Mouse (Mus musculus) erythroblast, adult 5-6 weeks (primary cell): Measurements from ENCODE around the gene Cebpz. TPM values are rescaled to one million over a fixed set of nuclear protein-coding genes. Genes with fewer than 3 reads are reported as not detected.

ENCODE experiments used
- ATAC-seq: replicated peaks from 2 replicates; pipeline ENCODE4 v1.8.0; 2016; ENCODE audit warnings: moderate number of reproducible peaks, mild to moderate bottlenecking, moderate TSS enrichment, inconsistent platforms; ENCODE audit not compliant: poor library complexity, low FRiP score, severe bottlenecking
- total RNA-seq, 2 experiments: library from RNA; stranded (forward) in 1 of 2; stranded (reverse) in 1 of 2; fragments of 150-400 nt in 1 of 2; fragments of 200-764, 138-1000 nt in 1 of 2; gene quantifications; 2 replicates each; pipeline versions ENCODE4 v1.2.3 to v1.2.4; 2015 to 2017; ENCODE audit warnings: low replicate concordance in 2 of 2

Gene Cebpz
- total RNA-seq (2015; ENCODE audit: low replicate concordance) (12.9 and 15.0 TPM in 2 replicates), total RNA-seq (2017; ENCODE audit: low replicate concordance) (19.2 and 29.8 TPM in 2 replicates)

DNA sequence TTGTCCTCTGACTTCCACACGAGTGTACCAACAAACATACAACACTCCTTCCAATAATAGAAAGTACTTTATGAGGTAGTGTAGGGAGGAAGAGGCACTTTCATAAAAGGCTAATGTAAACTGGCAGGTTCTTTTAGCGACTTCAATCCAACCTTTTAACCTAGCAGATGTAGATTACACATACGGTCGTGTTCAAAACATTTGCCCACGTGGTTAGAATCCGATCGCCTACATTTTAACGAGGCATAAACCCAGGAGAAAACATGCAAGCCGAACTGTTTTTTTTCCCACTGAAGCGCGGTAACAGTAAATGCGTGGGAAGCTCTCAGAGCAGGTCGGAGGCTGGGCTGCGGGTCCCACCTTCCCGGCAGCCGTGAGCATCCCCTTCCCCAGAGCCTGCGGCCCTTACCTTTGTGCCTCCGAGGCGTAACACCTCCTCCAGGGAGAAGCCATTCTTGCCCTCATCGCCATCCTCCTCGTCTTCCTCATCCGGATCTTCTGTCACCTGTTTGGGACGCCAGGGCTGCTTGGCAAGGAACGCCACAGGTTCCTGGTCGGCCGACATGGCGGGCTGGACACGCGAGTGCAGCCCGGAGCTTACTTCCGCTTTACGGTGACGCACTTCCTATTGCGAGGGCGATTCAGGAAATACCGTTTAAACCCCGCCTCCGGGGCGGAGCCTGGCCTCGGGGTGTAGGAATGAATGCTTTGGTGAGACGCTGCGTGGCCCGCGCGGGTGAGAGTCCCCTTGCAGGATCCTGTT is at the start of gene Cebpz, which contains the start of gene Ndufaf7:
TSS of gene Cebpz (minus strand) at position 601 of the 763 bp plus-strand sequence.
TSS of gene Ndufaf7 (plus strand) at position 671 of the 763 bp plus-strand sequence.
- peak; percentile 99 for ATAC-seq

DNA sequence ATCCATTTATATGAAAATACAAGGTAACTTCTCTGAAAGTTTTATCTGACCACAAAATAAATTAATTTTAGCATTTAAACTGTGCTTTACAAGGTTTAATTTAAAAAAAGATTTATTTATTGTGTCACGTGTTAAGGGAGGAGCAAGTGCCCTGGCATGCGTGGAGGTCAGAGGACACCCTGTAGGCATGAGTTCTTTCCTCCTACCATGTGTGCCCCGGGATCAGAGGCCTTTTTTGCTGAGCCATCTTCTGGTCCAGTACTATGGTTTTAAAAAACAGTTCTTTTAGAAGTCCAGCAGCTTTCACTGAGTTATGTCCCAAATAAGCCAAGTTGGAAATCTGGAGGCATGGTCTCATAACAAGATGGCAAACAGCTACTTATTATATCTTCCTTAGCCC is 46.9 kb upstream of the Cebpz start:
- ATAC-seq, result no peak

DNA sequence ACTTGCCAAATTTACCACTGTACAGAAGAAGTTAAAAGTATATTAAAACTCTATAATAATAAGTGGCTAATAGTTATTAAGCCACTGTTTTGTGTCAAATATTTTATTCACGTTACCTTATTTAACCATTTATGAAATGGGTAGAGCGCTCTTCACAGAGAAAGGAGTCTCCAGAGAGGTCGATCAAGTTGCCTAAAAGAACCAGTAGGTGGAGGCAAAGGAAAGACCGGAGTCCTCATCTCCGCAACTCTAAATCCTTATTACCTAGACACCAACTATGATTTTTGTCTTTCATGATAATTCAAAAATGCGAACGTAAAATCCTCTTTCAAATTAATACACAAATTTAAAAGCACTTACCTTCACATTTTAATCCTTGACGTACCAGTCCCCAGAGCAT is 46.3 kb upstream of the Cebpz start:
- no peak for ATAC-seq

DNA sequence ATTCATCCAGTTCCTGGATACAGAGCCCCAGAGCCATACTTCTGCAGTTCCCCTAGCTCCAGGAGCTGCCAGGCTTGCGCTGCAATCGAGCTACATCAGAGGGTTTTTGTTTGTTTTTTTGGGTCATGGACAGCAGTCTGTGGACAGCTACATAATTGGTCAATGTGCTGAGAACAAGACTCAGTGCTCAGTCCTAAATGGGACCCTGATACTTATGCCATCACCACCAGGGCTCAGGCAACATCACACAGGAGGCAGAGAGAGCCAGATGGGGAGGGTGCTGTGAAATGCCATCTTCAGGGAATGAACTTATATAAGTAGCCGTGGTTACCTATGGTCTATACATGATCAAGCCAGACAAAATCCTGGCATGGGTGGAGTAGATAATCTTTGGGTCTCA is 31.6 kb upstream of the Cebpz start:
- no peak for ATAC-seq

DNA sequence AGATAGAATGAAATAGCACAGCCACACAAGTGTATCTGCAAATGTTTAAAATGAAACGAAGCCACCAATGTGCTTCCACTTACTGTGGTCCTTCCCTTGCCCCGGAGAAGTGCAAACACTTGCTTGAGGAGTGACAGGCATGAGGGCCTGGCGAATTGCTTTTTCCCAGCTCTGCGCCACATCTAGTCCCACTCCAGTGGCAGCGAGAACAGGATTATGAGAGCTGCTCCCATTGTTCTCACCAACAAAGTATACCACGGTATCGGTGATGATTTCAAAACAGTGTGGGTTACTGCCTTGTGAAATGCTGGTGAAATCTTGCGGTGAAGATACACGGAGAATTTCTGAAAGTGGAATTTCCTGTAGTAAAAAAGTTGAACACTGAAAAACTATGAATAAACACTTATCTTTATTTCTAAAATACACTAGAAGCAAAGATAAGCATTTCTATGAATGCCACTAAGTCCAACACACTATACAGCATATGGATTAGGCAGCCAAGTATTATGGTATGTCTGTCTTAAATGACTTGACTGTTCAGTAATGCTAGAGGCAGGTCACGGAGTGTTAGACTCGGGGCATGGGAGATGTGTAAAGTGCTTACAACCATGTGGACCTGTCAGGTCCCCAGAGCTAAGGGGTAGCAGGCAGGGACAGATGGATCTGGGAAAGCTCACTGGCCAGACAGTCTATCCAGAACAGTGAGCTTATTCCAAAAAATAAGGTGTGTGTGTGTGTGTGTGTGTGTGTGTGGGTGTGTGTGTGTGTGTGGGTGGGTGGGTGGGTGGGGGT is 29.4 kb upstream of the Cebpz start:
- no peak for ATAC-seq

DNA sequence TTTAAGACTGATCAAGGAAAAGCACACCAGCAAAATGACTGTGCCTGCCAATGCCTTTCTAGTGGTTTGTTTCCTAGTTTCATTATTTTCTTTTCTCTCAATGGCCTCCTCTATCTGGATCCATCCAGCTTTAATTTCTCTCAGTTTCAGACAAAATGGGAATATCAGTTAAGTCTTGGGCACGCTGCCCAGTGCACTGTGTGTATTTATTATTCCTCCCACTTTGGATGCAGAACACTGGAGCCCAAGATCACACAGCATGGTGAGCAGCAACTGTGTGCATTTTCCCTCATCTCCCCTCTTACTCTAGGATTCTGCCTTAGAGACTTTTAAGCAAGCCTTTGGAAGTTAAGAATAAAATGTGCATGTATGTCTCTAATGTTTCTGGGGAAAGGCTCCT is 27.5 kb upstream of the Cebpz start:
- no peak for ATAC-seq

DNA sequence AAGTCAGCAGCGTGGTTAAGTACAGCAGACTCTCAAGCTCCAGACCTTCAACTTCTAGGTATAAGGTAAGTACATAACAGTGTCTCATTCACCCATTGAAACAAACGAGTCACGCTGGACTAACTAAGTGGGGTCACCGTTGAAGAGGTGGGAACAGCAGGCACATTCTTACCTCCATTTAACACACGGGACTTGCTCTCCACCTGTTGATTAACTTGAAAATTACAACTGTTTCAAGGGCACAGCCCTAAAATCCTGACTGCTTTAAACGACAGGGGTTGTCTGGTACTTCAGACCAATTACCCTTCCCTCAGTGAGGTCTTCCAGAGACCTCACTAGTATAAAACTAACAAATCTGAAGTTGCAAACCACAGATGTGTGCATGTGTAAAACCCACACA is 22.6 kb upstream of the Cebpz start:
- no peak; the same call in 1 of the 2 replicates for ATAC-seq

DNA sequence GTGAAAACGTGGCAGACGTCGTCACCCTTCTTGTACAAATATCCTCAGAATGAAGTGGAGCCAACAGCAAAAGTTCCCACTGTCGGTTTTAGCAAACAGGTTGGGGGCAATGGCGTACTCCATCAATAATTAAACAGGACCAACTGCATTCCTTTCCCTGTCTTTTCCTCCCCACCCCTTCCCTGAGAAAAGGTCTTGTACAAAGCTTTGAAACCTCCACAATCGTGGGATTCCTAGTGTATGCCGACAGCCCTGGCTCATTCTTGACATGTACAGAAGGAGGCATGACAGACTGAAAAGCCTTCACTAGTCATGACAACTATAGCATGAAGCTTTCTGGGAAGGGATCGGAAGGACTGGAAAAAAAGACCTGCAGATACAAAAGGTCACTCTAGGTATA is 16.4 kb upstream of the Cebpz start:
- ATAC-seq, result no peak

DNA sequence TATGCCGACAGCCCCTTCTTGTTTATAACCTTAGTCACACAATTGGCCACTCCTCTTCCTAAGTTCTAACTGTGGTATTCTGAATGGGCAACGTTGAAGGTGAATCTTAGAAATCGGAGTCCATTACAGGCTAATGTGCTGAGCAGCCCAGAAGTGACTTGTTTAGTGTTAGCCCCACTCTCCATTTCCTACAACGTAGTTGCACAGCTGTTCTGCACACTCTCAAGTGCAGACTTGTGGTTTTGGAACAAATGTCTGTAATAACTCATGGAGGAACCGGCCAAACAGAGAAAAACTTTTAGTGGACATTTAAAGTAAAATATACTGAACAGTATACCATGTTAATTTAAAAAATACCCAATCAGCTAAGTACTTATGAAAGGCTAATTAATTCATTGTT is 15.2 kb upstream of the Cebpz start:
- ATAC-seq, result no peak

DNA sequence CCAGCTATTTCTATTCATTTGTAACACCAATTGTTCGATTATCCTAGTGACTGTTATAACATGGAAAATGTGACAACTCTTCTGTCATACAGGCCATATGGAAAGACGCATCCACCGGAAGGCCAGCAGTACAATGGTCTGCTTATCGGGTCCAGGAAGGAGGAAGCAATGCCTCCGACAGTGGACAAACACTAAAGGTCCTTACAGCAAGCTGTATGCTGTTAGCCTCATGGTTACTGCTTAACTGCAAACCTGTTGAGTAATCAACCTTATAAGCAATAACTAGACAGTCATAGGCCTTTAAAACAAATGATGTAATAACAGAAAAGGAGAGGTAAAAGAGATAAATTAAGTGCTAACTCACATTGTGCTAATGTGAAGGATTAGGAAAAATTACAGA is 14.4 kb upstream of the Cebpz start:
- ATAC-seq, result no peak

DNA sequence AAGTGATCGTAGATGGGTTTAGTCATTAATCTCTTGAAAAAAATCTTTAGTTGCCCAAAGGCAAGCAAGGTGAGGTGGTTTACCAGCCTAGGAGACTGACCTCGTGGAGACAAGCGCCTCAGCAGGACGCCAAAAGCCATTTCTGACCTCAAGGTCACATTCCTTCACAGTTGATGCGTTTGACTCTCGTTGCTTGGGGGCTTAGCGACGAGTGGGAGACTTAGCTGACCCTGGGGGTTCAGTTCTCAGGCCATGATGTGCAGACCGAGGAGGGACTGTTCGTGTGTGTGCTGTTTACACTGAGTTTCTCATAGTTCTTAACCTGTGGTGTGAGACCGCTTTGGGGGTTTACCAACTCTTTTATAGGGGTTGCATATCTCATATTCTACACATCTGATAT is 5.7 kb upstream of the Cebpz start:
- no peak for ATAC-seq

DNA sequence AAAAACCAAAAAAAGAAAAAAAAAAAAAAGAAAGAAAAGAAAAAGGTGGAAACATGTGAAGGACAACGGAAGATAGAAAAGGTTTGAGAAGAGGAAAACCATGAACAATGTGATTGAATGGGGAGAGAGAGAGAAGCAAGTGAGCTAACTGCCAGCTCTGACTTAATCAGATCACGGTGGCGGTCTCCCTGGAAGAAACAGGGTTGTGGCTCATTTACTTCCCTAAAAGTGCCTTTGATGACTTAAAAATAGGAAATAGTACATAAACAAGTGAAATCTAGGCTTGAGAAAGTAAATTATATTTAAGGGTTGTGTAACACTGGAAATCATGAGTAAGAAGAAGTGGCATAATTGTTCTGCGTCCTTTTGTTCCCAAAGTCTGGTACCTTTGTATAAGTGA is 2.1 kb upstream of the Cebpz start:
- no peak for ATAC-seq

DNA sequence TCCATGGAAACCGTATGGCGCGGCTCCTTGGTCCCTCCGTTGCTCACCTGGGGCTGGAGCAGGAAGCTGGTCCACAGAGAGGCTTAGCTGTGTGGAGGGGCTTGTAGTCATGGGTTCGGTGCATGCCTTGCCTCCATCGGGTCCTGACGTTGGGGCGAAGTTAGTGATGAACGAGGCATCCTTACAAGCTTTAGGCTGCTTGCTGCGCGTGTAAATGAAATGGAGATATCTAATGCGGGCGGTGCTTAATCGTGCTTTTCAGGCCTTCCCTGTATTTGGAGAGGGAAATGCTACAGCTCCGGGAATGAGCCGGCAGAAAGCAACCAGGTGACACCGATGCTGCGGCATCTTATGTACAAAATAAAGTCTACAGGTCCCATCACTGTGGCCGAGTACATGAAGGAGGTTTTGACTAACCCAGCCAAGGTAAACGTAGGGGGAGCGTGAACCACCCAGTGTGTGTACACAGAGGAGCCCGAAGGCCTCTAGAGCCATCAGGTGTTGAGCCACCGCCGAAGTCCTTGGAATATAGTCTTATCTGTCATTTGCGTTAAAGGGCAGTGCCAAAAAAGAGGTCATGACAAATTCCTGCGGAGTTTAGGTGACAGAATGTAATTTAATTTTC is 475 bp upstream of the Cebpz start:
- peak; percentile 67 for ATAC-seq

DNA sequence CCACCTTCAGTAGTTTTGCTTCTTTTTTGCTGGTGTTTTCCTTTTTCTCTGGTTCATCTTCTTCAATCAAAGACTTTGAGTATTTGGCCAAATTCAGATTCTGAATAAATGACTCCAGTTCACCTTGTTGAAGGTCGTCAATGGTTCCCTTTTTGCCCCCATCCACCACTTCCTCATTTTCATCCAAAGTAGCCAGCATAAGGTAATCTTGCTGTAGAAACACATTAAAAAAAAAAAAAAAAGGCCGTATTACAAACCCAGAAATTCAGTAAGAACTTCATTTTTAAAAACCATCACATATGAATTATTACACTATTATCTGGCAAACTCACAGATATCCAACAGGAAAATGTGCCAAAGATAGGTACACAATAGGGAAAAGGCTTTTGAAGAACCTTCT is 1.0 kb downstream of the Cebpz start:
- ATAC-seq, result no peak

DNA sequence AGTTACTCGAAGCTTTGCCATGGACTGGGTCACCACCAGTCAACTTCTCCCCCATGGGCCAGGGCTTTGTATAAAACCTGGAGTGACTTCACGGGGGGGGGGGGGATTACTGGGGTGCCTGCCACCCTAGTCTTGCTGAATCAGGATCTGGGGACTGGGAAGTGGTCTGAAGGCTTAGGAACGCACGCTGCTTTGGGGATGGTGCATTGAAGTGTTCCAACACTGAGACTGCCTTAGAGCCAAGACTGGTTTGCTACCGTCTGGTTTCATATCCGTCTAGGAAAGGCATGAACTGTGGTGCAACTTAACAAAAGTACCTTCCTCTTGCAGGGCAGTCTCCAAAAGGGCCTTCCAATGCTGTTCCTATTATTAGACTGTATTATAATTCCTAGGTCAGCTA is 19.2 kb downstream of the Cebpz start:
- no peak for ATAC-seq

DNA sequence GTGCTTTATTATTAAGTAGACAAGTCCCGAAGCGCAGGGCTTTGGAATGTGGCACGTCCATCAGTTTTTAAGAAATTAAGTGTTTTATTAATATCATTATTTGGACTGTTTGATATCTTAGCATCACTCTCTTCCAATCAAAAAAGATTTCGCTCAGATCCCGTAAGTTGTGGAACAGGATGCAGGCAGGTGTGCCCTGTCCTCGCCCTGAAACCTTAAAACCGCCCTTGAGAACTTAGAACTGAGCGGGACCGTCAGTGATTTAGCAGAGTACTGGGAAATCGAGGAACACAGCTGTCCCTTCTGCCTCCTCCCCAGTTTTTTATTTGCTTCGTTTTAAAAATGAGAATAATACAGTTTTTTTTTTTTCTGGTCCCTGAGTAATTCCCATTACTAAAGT is 20.0 kb downstream of the Cebpz start:
- ATAC-seq, result no peak

DNA sequence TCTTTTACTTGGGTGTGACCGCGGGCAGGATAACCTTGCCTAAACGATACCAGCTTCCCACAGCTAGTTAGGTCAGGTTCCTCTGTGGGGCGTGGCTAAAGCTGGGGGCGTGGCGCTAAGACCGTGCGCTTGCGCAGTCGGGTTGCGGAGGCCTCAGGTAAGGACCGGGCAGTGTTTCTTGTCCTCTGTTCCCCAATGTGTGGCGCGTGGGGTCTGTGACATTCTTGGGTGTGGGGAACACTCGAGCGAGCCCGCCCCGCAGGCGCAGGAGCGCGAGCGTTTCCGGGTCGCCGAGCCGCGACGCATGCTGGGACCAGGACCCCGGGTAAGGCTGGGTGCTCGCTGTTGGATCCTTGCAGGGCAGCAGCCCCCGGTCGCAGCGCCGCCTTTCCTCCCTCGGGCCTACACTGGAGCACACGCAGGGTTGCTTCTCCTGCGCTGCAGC is 20.5 kb downstream of the Cebpz start, which contains the start of gene Cebpzos:
TSS of gene Cebpzos (plus strand) at position 132 of the 445 bp plus-strand sequence.
- peak; percentile 96 for ATAC-seq

DNA sequence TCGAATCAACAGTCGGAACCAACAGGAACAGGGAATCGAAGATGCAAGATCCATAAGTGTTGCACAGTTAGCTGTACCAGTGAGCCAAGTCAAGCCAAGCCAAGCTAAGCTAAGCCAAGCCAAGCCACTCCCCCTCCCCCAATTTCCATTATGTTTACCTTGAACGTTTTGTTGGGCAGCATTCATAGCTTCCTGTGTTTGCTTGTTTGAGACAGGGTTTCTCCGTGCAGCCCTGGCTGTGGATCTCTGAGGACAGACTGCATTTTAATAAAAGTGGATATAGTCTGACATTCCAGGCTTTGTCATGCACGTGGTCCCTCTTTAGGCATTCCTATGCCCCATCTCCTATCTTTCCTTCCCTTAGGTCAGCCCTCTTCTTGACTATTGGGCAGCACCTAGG is 21.1 kb downstream of the Cebpz start:
- ATAC-seq, result peak; percentile 44

DNA sequence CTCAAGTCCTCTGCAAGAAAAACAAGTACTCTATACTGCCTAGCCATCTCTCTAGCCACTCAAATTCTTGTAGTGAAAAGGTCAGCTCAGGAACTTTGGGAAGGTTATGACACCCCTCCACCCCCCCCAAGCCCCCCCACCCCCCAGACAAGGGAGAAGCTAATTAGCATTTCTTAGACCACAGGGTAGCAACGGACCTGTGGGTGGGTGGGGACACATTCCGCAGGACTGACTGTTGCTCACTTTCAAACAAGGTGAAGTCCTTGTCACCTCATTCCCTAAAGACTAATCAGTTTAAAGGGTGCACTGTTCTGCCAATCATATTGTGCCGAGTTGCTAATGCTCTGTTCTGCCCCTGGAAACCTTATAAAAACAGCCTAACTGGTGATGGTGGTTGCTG is 22.9 kb downstream of the Cebpz start:
- ATAC-seq, result no peak

DNA sequence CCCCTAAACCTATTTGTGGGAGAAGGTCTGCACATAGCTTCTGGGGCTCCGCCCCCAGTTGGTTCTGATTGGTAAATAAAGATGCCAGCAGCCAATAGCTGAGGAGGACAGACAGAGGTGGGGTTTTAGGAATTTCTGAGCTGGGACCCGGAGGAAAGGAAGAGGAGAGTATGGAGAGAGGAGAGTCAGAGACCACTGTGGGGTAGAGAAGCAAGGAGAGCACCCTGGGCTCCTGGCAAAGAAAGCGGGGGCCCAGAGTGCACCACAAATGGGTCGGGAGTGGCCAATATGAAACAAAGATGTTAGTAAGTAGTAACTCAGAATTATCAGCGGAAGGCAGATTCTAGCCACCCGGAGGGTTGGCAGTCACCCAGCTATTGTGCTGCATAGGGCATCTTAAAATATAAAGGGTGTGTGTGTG is 24.0 kb downstream of the Cebpz start:
- no peak for ATAC-seq
